Mouse (Mus musculus) lung, postnatal 0 days (tissue): ENCODE data around the gene Fzd2. TPM values are rescaled to one million over a fixed set of nuclear protein-coding genes. Genes with fewer than 3 reads are reported as not detected.

Experiments
- ATAC-seq: fragments of 200-750 bp; cut with Nextera tagmentation; 2 replicates; pipeline ENCODE4 v1.8.0; 2017; ENCODE audit warnings: moderate library complexity
- DNase-seq: peaks from one replicate; pipeline ENCODE4 v3.0.0-alpha.2; 2016; ENCODE audit warnings: low spot score
- H3K27ac ChIP-seq: fragments of 300-500 bp; sonication (generic); 2 replicates; pipeline ENCODE4 v1.5.1; 2014; ENCODE audit warnings: antibody characterized with exemption, mild to moderate bottlenecking, low read length, mixed read lengths
- H3K27me3 ChIP-seq: fragments of 300-500 bp; sonication (generic); replicated peaks from 2 replicates; pipeline ENCODE4 v1.6.1; 2014; ENCODE audit warnings: low read length, mixed read lengths; ENCODE audit not compliant: insufficient read depth
- H3K36me3 ChIP-seq: fragments of 300-500 bp; sonication (generic); 2 replicates; pipeline ENCODE4 v1.6.1; 2014; ENCODE audit warnings: low read length, mixed read lengths; ENCODE audit not compliant: insufficient read depth
- H3K4me1 ChIP-seq: fragments of 300-500 bp; sonication (generic); 2 replicates; pipeline ENCODE4 v1.6.1; 2014; ENCODE audit warnings: antibody characterized with exemption, low read depth, low read length, mixed read lengths; ENCODE audit not compliant: insufficient read depth
- H3K4me2 ChIP-seq: fragments of 300-500 bp; sonication (generic); replicated peaks from 2 replicates; pipeline ENCODE4 v1.6.1; 2014; ENCODE audit warnings: low read depth, mild to moderate bottlenecking, low read length, moderate library complexity, mixed read lengths
- H3K4me3 ChIP-seq: fragments of 300-500 bp; sonication (generic); 2 replicates; pipeline ENCODE4 v1.5.1; 2014; ENCODE audit warnings: low read depth, low read length
- H3K9ac ChIP-seq: fragments of 300-500 bp; sonication (generic); replicated peaks from 2 replicates; pipeline ENCODE4 v1.6.1; 2014; ENCODE audit warnings: low read depth, mild to moderate bottlenecking
- H3K9me3 ChIP-seq: fragments of 300-500 bp; sonication (generic); 2 replicates; pipeline ENCODE4 v1.6.1; 2016; ENCODE audit warnings: low read length, mixed read lengths
- CTCF ChIP-seq: IDR thresholded peaks from 2 replicates; pipeline ENCODE4 v1.5.1; 2016; ENCODE audit warnings: antibody characterized with exemption, mild to moderate bottlenecking
- EP300 ChIP-seq: IDR thresholded peaks from 2 replicates; pipeline ENCODE4 v1.6.1; 2016; ENCODE audit warnings: antibody characterized with exemption, mild to moderate bottlenecking, control low read depth
- WGBS: fragments of 180-500 bp; shearing (Covaris S2); extraction: QIAGEN DNeasy Blood & Tissue Kit; methylation state at CpG from one replicate; pipeline ENCODE4 v1.1.7; 2014; 5-methylcytosine and 5-hydroxymethylcytosine counted together
- polyA plus RNA-seq: library from polyadenylated mRNA; unstranded; fragments of >200 nt; fragmentation: Nextera tagmentation; extraction: Ambion mirVana; gene quantifications from 2 replicates; pipeline ENCODE4 v1.2.1, GENCODE M21; 2015

Fzd2 gene
- polyA plus RNA-seq, 1 experiment from 2014 or later = 19.6 TPM

DNA sequence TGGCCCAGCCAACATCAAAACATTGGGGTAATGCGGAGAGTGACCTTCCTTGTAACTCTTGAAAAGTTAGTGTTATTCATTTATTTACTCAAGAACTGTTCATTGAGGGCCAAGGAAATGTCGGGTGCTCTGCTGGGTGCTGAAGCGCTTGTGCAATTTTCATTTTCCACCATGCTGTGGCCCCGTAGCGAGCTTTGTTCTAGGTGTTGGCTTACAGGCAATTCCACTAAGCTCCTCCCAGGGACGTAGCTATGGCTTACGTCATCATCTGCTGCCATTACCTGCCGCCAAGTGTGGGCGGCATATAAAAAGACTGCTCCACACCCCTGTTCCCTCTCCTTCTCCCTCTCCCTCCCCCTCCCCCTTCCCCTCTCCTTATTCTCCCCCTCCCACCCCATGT is 29.2 kb downstream of the Fzd2 start:
- DNase-seq (peak; percentile 90), ATAC-seq (peak; percentile 88)
- peak overlapping the region; percentile 34 for H3K4me2 ChIP-seq
- H3K27ac ChIP-seq = peak overlapping the region; percentile 60
- TF ChIP-seq CTCF = no peak
- no peak for TF ChIP-seq EP300
- no peaks in the 10 kb centered on the region for H3K27me3 ChIP-seq
- H3K9ac ChIP-seq = no peak overlapping the region
- no peaks in the 10 kb centered on the region for H3K9me3 ChIP-seq
- no peaks in the 10 kb centered on the region; the same call in 1 of the 2 replicates for H3K4me1 ChIP-seq
- 14% methylated on average over 9 of the region's 9 CpGs for WGBS
- H3K36me3 ChIP-seq = no peaks in the 10 kb centered on the region
- no peak overlapping the region for H3K4me3 ChIP-seq

DNA sequence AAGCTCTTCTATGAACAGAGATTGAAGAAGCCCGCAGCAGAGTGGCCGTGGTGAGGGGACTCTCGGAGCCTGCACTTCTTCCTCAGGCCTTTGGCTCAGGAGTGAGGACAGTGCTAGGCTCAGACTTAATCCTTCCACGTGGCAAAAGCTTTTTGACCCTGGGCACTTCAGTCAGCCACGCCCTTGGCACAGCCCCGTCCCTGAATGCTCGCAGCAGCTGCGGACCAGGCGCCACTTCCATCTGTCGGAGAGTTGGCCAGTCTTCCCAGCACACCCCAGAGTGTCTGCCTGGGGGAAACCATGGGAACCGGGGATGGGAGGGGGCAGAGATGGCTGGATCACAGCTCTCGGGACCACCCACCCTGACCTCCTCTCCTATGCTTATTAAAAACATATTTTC is 32.7 kb downstream of the Fzd2 start:
- TF ChIP-seq EP300 (no peak), CTCF (no peak)
- Histone ChIP-seq H3K4me1 (no peaks in the 10 kb centered on the region; the same call in 1 of the 2 replicates), H3K27me3 (no peaks in the 10 kb centered on the region), H3K9ac (no peak overlapping the region), H3K4me2 (no peak overlapping the region), H3K4me3 (no peak overlapping the region), H3K36me3 (no peaks in the 10 kb centered on the region), H3K27ac (no peak overlapping the region), H3K9me3 (no peaks in the 10 kb centered on the region)
- whole genome bisulfite sequencing = 23% methylated on average over 12 of the region's 12 CpGs
- peak; percentile 40 for DNase-seq
- peak; percentile 47 for ATAC-seq

DNA sequence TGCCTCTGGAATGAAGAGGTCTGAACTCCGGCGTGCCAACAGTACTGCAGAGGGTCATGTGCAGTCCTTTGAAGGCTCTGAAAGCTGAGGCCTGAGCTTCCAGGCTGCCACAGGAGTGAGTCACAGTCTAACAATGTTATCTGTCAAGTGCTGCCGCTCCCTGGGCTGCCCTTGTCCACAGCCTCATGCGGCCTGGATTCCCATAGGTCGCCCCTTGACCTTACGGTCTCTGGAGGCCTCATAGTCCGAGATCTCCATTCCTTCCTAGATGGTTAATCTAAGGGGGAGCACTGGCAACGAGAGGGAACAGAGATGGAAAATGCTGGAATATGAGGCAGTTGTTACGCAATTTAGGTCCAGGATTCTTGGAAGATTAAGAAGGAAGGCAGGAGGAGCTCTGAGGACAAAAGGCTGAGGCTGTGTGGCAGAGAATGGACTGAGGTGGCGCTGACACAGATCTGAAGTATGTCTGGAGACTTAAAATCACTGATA is 39.7 kb downstream of the Fzd2 start:
- DNase-seq = peak; percentile 96
- Histone ChIP-seq H3K27ac (peak overlapping the region; percentile 65), H3K36me3 (no peaks in the 10 kb centered on the region), H3K9ac (no peak overlapping the region), H3K4me3 (no peak overlapping the region), H3K4me1 (no peaks in the 10 kb centered on the region), H3K4me2 (no peak overlapping the region), H3K27me3 (no peaks in the 10 kb centered on the region), H3K9me3 (no peaks in the 10 kb centered on the region)
- TF ChIP-seq CTCF (peak; percentile 34), EP300 (peak; percentile 96)
- peak; percentile 98 for ATAC-seq
- 22% methylated on average over 10 of the region's 10 CpGs for WGBS

DNA sequence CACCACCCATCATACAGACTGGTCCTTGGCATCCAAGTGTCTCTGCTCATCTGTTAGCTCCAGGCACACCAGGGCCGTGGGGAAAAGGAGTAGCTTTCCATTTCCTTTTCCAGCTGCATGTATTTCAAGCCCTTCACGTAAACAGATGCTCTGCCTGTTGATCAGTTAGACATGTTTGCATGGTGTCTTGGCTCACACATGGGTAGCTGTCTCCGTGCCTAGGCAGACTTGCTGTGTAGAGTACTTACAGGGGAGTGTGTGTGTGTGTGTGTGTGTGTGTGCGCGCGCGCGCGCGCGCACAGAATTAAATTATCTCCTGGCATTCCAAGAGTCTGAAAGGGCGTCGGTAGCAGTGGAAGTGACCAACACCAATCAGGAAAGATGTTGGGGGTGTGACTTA is 42.0 kb downstream of the Fzd2 start:
- no peaks in the 10 kb centered on the region for H3K4me1 ChIP-seq
- no peaks in the 10 kb centered on the region for H3K27me3 ChIP-seq
- H3K36me3 ChIP-seq = no peaks in the 10 kb centered on the region
- no peak overlapping the region for H3K4me3 ChIP-seq
- no peak for TF ChIP-seq EP300
- no peak for TF ChIP-seq CTCF
- 56% methylated on average over 13 of the region's 13 CpGs for WGBS
- DNase-seq (no peak), ATAC-seq (no peak)
- H3K4me2 ChIP-seq = no peak overlapping the region
- no peak overlapping the region for H3K9ac ChIP-seq
- H3K27ac ChIP-seq = no peak overlapping the region
- H3K9me3 ChIP-seq = no peaks in the 10 kb centered on the region

DNA sequence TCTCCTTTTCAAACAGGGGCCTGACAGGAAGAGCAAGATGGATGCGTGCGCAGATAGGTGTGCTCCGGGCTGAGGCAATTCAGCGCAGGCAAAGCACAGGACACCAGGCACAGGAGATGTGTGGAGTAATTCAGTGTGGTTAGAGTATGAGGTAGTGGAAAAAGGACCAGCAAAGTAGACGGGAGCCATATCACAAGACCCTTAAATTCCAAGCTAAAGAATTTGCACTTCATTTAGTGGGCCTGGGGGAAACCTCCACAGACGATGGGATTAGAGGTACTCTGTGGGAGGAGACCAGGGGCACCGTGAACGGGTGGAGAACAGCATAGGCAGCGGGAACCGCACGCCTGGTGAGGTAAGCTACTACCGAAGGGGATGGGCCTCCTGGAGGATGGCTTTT is 43.7 kb downstream of the Fzd2 start:
- DNase-seq (no peak), ATAC-seq (no peak)
- H3K27me3 ChIP-seq = no peaks in the 10 kb centered on the region
- no peak overlapping the region for H3K4me3 ChIP-seq
- H3K9me3 ChIP-seq = no peaks in the 10 kb centered on the region
- WGBS = 62% methylated on average over 12 of the region's 12 CpGs
- H3K27ac ChIP-seq = no peak overlapping the region
- TF ChIP-seq EP300 (no peak), CTCF (no peak)
- H3K36me3 ChIP-seq = no peaks in the 10 kb centered on the region
- no peak overlapping the region for H3K9ac ChIP-seq
- H3K4me2 ChIP-seq = no peak overlapping the region
- no peaks in the 10 kb centered on the region for H3K4me1 ChIP-seq

DNA sequence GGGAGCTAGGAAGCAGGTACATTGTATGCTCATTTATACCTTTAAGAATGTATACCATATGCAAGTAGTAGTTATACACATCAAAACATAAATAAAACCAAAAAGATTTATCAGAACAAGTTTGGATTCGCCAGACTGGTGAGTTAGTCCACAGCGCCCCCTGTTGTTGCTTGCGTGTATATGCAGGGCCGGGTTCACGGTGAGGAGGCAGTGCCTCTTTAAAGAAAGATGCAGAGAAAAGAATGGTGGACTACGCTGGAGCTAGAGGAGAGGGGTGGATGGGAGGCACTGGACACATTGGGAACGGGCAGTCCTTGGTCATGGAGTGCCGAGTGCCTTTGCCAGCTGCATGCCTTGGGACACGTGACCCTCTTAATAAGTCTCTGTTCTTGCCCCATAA is 47.2 kb downstream of the Fzd2 start:
- Histone ChIP-seq H3K36me3 (no peaks in the 10 kb centered on the region), H3K9ac (no peak overlapping the region), H3K9me3 (no peaks in the 10 kb centered on the region), H3K4me1 (no peaks in the 10 kb centered on the region), H3K4me3 (no peak overlapping the region), H3K4me2 (no peak overlapping the region), H3K27ac (no peak overlapping the region), H3K27me3 (no peaks in the 10 kb centered on the region)
- ATAC-seq (no peak), DNase-seq (peak; percentile 71)
- WGBS = 4% methylated on average over 9 of the region's 9 CpGs
- TF ChIP-seq CTCF (peak; percentile 96), EP300 (no peak)

- Histone ChIP-seq H3K4me3 (no peak overlapping the region), H3K4me2 (no peak overlapping the region), H3K27ac (no peak overlapping the region), H3K9ac (no peak overlapping the region), H3K27me3 (no peaks in the 10 kb centered on the region), H3K9me3 (no peaks in the 10 kb centered on the region), H3K36me3 (no peaks in the 10 kb centered on the region), H3K4me1 (no peaks in the 10 kb centered on the region)
- DNase-seq = no peak
- no peak for ATAC-seq
- WGBS = 64% methylated on average over 3 of the region's 3 CpGs
- TF ChIP-seq CTCF = peak; percentile 53
- no peak for TF ChIP-seq EP300
Measured at GRCm38 (mm10) chr11:102652844-102653243, 48.6 kb downstream of the Fzd2 start.
